Mouse (Mus musculus) CH12.LX (cell line): ENCODE results near the gene Kit. TPM values are rescaled to one million over a fixed set of nuclear protein-coding genes. Genes with fewer than 3 reads are reported as not detected.

Source experiments
- DNase-seq: peaks from one replicate; pipeline ENCODE4 v3.0.0-alpha.2; 2013; ENCODE audit errors: extremely low read depth
- H3K27ac ChIP-seq: 2 replicates; pipeline ENCODE4 v1.5.1; 2012; ENCODE audit warnings: low read depth, mild to moderate bottlenecking, control low read depth, moderate library complexity; ENCODE audit not compliant: insufficient read depth
- H3K27me3 ChIP-seq: replicated peaks from 2 replicates; pipeline ENCODE3; 2012; ENCODE audit warnings: inconsistent platforms
- H3K36me3 ChIP-seq, 2 experiments: replicated peaks in 1 of 2; 2 replicates each; pipeline versions ENCODE3 to v1.6.1; 2012; ENCODE audit warnings: inconsistent platforms in 1 of 2, low read length in 1 of 2, mild to moderate bottlenecking in 1 of 2, mixed read lengths in 1 of 2, moderate library complexity in 1 of 2; ENCODE audit not compliant: control insufficient read depth in 1 of 2, insufficient read depth in 1 of 2
- H3K4me1 ChIP-seq, 2 experiments: 2 replicates each; pipeline ENCODE4 v1.6.1; 2012; ENCODE audit warnings: inconsistent platforms in 1 of 2, moderate library complexity in 1 of 2; ENCODE audit not compliant: insufficient read depth in 2 of 2, control insufficient read depth in 1 of 2
- H3K4me2 ChIP-seq: 2 replicates; pipeline ENCODE4 v1.6.1; 2012; ENCODE audit warnings: low read depth, mild to moderate bottlenecking, control low read depth; ENCODE audit not compliant: poor library complexity, insufficient read depth, severe bottlenecking
- H3K4me3 ChIP-seq, 3 experiments: fragments of 150-350 bp in 1 of 3; sonication (generic) in 1 of 3; replicated peaks in 1 of 3; 2 replicates each; pipeline versions ENCODE3 to v1.5.1; 2011 to 2012; ENCODE audit warnings: low read depth in 2 of 3, low read length in 2 of 3, mild to moderate bottlenecking in 2 of 3, moderate library complexity in 2 of 3, control low read depth in 1 of 3, improper control_type of control experiment in 1 of 3, inconsistent platforms in 1 of 3, mixed read lengths in 1 of 3; ENCODE audit not compliant: poor library complexity in 1 of 3
- H3K79me2 ChIP-seq: replicated peaks from 2 replicates; pipeline ENCODE4 v1.6.1; 2012; ENCODE audit warnings: mild to moderate bottlenecking, moderate library complexity; ENCODE audit not compliant: control insufficient read depth, poor library complexity, insufficient read depth, severe bottlenecking; ENCODE audit errors: extremely low read depth
- H3K9ac ChIP-seq: 2 replicates; pipeline ENCODE4 v1.6.1; 2012; ENCODE audit warnings: low read depth, mild to moderate bottlenecking, control low read depth, moderate library complexity; ENCODE audit not compliant: insufficient read depth
- H3K9me3 ChIP-seq: replicated peaks from 2 replicates; pipeline ENCODE3; 2012; ENCODE audit warnings: low read length, inconsistent platforms, mixed read lengths
- BHLHE40 ChIP-seq: IDR thresholded peaks from 2 replicates; pipeline ENCODE4 v1.6.1; 2011; ENCODE audit warnings: mild to moderate bottlenecking, low read depth, low read length, improper control_type of control experiment
- CHD1 ChIP-seq: IDR thresholded peaks from 2 replicates; pipeline ENCODE4 v1.6.1; 2012; ENCODE audit warnings: low read depth, low read length, improper control_type of control experiment, inconsistent platforms
- E2F4 ChIP-seq: IDR thresholded peaks from 2 replicates; pipeline ENCODE4 v1.6.1; 2011; ENCODE audit warnings: low read depth, low read length, improper control_type of control experiment; ENCODE audit not compliant: insufficient replicate concordance
- ELF1 ChIP-seq: IDR thresholded peaks from 2 replicates; pipeline ENCODE4 v1.6.1; 2014; ENCODE audit warnings: low read depth, mild to moderate bottlenecking, inconsistent platforms, low read length, improper control_type of control experiment
- EP300 ChIP-seq: IDR thresholded peaks from 2 replicates; pipeline ENCODE4 v1.6.1; 2011; ENCODE audit warnings: low read length, improper control_type of control experiment
- HCFC1 ChIP-seq: IDR thresholded peaks from 2 replicates; pipeline ENCODE4 v1.6.1; 2012; ENCODE audit warnings: low read depth, mild to moderate bottlenecking, inconsistent platforms, low read length, improper control_type of control experiment
- IRF4 ChIP-seq: IDR thresholded peaks from 2 replicates; pipeline ENCODE4 v1.6.1; 2014; ENCODE audit warnings: low read depth, mild to moderate bottlenecking, inconsistent platforms, low read length, improper control_type of control experiment
- MAFK ChIP-seq: IDR thresholded peaks from 2 replicates; pipeline ENCODE4 v1.6.1; 2011; ENCODE audit warnings: low read length, improper control_type of control experiment; ENCODE audit not compliant: insufficient replicate concordance
- MAX ChIP-seq: IDR thresholded peaks from 2 replicates; pipeline ENCODE4 v1.6.1; 2011; ENCODE audit warnings: low read length, improper control_type of control experiment
- MXI1 ChIP-seq: IDR thresholded peaks from 2 replicates; pipeline ENCODE4 v1.6.1; 2011; ENCODE audit warnings: mild to moderate bottlenecking, low read depth, low read length, improper control_type of control experiment
- RAD21 ChIP-seq: IDR thresholded peaks from 2 replicates; pipeline ENCODE4 v1.6.1; 2011; ENCODE audit warnings: low read depth, mild to moderate bottlenecking, low read length, improper control_type of control experiment, moderate library complexity
- TBP ChIP-seq: conservative IDR thresholded peaks from 2 replicates; pipeline ENCODE4 v1.6.1; 2011; ENCODE audit warnings: low read depth, low read length, improper control_type of control experiment
- USF1 ChIP-seq: IDR thresholded peaks from 2 replicates; pipeline ENCODE4 v1.6.1; 2014; ENCODE audit warnings: low read depth, mild to moderate bottlenecking, inconsistent platforms, low read length, improper control_type of control experiment
- ZMIZ1 ChIP-seq: IDR thresholded peaks from 2 replicates; pipeline ENCODE4 v1.6.1; 2012; ENCODE audit warnings: low read depth, mild to moderate bottlenecking, inconsistent platforms, low read length, improper control_type of control experiment
- ZNF384 ChIP-seq: IDR thresholded peaks from 2 replicates; pipeline ENCODE4 v1.6.1; 2012; ENCODE audit warnings: low read depth, low read length, improper control_type of control experiment, inconsistent platforms
- dilution Hi-C: fragments of 300-500 bp; cut with MboI; formaldehyde crosslinking; loops from 2 replicates; pipeline ENCODE4 v1.14.3; 2020; ENCODE audit warnings: low sequenced_read_pairs; ENCODE audit not compliant: extremely low pct_unique_long_range_greater_than_20kb, extremely low pct_ligation_motif_present
- in situ Hi-C: fragments of 300-500 bp; cut with MboI; formaldehyde crosslinking; loops from 3 replicates; pipeline ENCODE4 v1.14.3; 2019; ENCODE audit warnings: low sequenced_read_pairs, low pct_ligation_motif_present, low pct_unique_long_range_greater_than_20kb, mixed read lengths
- polyA plus RNA-seq: library from polyadenylated mRNA; unstranded; fragments of >175 nt; gene quantifications from 2 replicates; pipeline ENCODE4 v1.2.1, GENCODE M21; 2012; ENCODE audit warnings: low read depth; ENCODE audit not compliant: insufficient read length
- total RNA-seq, 2 experiments: library from RNA; depleted of rRNA; stranded (reverse); fragments of 300-350 nt in 1 of 2; fragments of >200 nt in 1 of 2; gene quantifications; 2 replicates each; pipeline ENCODE4 v1.2.3; 2012 to 2014

The Kit gene
- total and polyA plus RNA-seq, 3 experiments = 0.13 to 0.64 TPM; not detected in 1

DNA sequence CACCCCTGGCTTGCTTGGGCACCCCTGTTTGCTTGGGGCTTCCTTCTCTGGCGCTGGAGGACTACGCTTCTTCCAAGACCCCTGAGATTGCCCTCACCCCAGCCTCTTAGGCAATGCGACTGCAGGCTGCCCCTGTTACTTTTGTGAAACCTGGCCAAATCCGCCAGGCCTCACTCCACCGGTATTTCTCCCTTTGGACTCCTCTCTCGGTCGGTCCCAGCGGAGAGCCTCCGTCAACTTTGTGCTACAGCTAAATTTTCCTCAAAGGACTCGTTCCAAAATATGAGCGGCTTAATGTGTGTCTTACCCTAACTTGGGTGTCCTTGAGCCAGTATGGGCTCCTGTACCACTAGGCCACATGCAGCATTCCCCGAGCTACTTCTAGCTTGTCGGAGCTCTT lies 23.8 kb downstream of the Kit start:
- in situ Hi-C loops (no loop called here), dilution Hi-C loops (no loop called here)
- Histone ChIP-seq H3K4me3 (no peak overlapping the region), H3K4me2 (no peak overlapping the region), H3K9ac (no peak overlapping the region), H3K79me2 (no peaks in the 10 kb centered on the region; the same call in 1 of the 2 replicates), H3K27ac (no peak overlapping the region), H3K9me3 (peaks cover 27% of the 10 kb centered on the region), H3K36me3 (no peaks in the 10 kb centered on the region), H3K4me1 (no peaks in the 10 kb centered on the region), H3K27me3 (no peaks in the 10 kb centered on the region)
- DNase-seq = no peak
- TF ChIP-seq USF1 = no peak
- TF ChIP-seq MXI1 = no peak
- TF ChIP-seq IRF4 = no peak
- TF ChIP-seq ZMIZ1 = no peak
- no peak for TF ChIP-seq CHD1
- TF ChIP-seq MAFK = no peak
- TF ChIP-seq HCFC1 = no peak

GRCm38 (mm10) chr5:75599991-75600390 lies 25.3 kb downstream of the Kit start:
- H3K4me2 ChIP-seq = no peak overlapping the region
- H3K9me3 ChIP-seq = peaks cover 24% of the 10 kb centered on the region
- no peak for DNase-seq
- in situ Hi-C loops = no loop called here
- TF ChIP-seq EP300 (no peak), ELF1 (no peak), MAX (no peak), IRF4 (no peak), MXI1 (no peak), BHLHE40 (no peak), E2F4 (no peak), RAD21 (no peak), ZNF384 (no peak), TBP (no peak)
- H3K4me3 ChIP-seq = no peak overlapping the region
- H3K79me2 ChIP-seq = no peaks in the 10 kb centered on the region; the same call in 1 of the 2 replicates
- no peak overlapping the region for H3K27ac ChIP-seq
- H3K27me3 ChIP-seq = no peaks in the 10 kb centered on the region
- dilution Hi-C loops = no loop called here
- no peak overlapping the region for H3K9ac ChIP-seq
- H3K36me3 ChIP-seq = no peaks in the 10 kb centered on the region
- peaks cover 0 to 11% of the 10 kb centered on the region in 2 experiments; a peak in 1 of 4 replicates for H3K4me1 ChIP-seq

DNA sequence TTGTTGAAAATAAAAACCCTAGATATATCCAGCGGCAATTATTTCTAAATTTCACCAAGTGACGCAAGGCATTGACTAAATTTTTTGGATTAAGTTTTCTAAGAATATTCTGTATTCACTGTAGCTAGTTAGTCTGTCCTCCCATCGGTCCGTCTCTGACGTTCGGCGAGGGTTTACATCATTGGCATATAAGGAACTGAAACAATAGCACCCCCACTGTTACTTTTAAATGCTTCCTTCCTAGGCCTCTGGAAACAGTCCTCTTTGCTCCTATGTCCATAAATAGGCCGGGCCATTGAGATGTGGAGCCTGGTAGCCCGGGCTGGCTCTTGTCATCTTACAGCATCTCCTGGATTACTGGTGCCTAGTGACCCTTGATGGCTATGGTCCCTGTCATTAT lies 29.5 kb downstream of the Kit start:
- dilution Hi-C loops = no loop called here
- Histone ChIP-seq H3K4me2 (no peak overlapping the region), H3K4me1 (peaks cover 0 to 13% of the 10 kb centered on the region in 2 experiments; a peak in 1 of 4 replicates), H3K4me3 (no peak overlapping the region), H3K79me2 (no peaks in the 10 kb centered on the region; the same call in 1 of the 2 replicates), H3K9ac (no peak overlapping the region), H3K27me3 (no peaks in the 10 kb centered on the region), H3K27ac (no peak overlapping the region), H3K36me3 (no peaks in the 10 kb centered on the region), H3K9me3 (peaks cover 14% of the 10 kb centered on the region)
- peak; percentile 49 for DNase-seq
- in situ Hi-C loops = no loop called here
- TF ChIP-seq TBP (no peak), EP300 (peak; percentile 35; the same call in 1 of the 2 replicates)
